Mouse (Mus musculus) intestine, embryonic 16.5 days (tissue): Measurements from ENCODE around the gene Slc9a8. TPM values are rescaled to one million over a fixed set of nuclear protein-coding genes. Genes with fewer than 3 reads are reported as not detected.

Experiments
- ATAC-seq: fragments of 200-750 bp; cut with Nextera tagmentation; 2 replicates; pipeline ENCODE4 v1.8.0; 2017; ENCODE audit warnings: moderate TSS enrichment, moderate library complexity
- H3K27ac ChIP-seq: fragments of 300-500 bp; sonication (generic); 2 replicates; pipeline ENCODE4 v1.5.1; 2014; ENCODE audit warnings: mild to moderate bottlenecking, low read length
- H3K27me3 ChIP-seq: fragments of 300-500 bp; sonication (generic); replicated peaks from 2 replicates; pipeline ENCODE4 v1.6.1; 2014; ENCODE audit warnings: low read length, control low read depth, mixed read lengths; ENCODE audit not compliant: control insufficient read depth, insufficient read depth
- H3K36me3 ChIP-seq: fragments of 300-500 bp; sonication (generic); 2 replicates; pipeline ENCODE4 v1.6.1; 2014; ENCODE audit warnings: low read length, control low read depth; ENCODE audit not compliant: control insufficient read depth, insufficient read depth
- H3K4me1 ChIP-seq: fragments of 300-500 bp; sonication (generic); 2 replicates; pipeline ENCODE4 v1.6.1; 2014; ENCODE audit warnings: low read length, control low read depth, mixed read lengths; ENCODE audit not compliant: control insufficient read depth, insufficient read depth
- H3K4me2 ChIP-seq: fragments of 300-500 bp; sonication (generic); 2 replicates; pipeline ENCODE4 v1.6.1; 2014; ENCODE audit warnings: low read depth, low read length, control low read depth
- H3K4me3 ChIP-seq: fragments of 300-500 bp; sonication (generic); 2 replicates; pipeline ENCODE4 v1.5.1; 2014; ENCODE audit warnings: mild to moderate bottlenecking, low read length
- H3K9ac ChIP-seq: fragments of 300-500 bp; sonication (generic); 2 replicates; pipeline ENCODE4 v1.6.1; 2014; ENCODE audit warnings: low read depth, low read length
- H3K9me3 ChIP-seq: fragments of 300-500 bp; sonication (generic); 2 replicates; pipeline ENCODE4 v1.6.1; 2016; ENCODE audit warnings: low read length, control low read depth; ENCODE audit not compliant: control insufficient read depth
- WGBS: fragments of 180-500 bp; shearing (Covaris S2); extraction: QIAGEN DNeasy Blood & Tissue Kit; methylation state at CpG from one replicate; pipeline ENCODE4 v1.1.7; 2014; 5-methylcytosine and 5-hydroxymethylcytosine counted together
- polyA plus RNA-seq: library from polyadenylated mRNA; unstranded; fragments of >200 nt; fragmentation: Nextera tagmentation; extraction: Ambion mirVana; gene quantifications from 2 replicates; pipeline ENCODE4 v1.2.1, GENCODE M21; 2015

Slc9a8 gene
- polyA plus RNA-seq, 1 experiment from 2014 or later = 19.0 TPM

DNA sequence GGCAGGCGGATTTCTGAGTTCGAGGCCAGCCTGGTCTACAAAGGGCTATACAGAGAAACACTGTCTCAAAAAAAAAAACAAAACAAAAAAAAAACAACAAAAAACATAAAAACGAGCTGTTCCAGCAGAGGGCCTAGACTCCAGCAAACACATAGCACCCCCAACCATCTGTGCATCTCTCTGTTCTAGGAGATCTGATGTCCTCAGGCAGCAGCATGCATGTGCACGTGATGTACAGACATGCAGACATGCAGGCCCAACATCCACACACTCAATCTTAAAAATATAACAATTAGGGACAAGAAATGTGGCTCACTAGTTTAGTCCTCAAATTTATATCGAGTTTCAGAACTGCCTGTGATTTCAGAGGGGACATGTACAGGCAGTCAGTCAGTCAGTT lies 14.9 kb downstream of the Slc9a8 start:
- Histone ChIP-seq H3K4me2 (no peak overlapping the region), H3K27ac (no peak overlapping the region), H3K9ac (no peak overlapping the region), H3K36me3 (peaks cover 2% of the 10 kb centered on the region; the same call in 1 of the 2 replicates), H3K9me3 (no peaks in the 10 kb centered on the region), H3K4me1 (no peaks in the 10 kb centered on the region), H3K27me3 (no peaks in the 10 kb centered on the region), H3K4me3 (no peak overlapping the region)
- ATAC-seq = no peak
- WGBS = 93% methylated on average over 5 of the region's 5 CpGs

DNA sequence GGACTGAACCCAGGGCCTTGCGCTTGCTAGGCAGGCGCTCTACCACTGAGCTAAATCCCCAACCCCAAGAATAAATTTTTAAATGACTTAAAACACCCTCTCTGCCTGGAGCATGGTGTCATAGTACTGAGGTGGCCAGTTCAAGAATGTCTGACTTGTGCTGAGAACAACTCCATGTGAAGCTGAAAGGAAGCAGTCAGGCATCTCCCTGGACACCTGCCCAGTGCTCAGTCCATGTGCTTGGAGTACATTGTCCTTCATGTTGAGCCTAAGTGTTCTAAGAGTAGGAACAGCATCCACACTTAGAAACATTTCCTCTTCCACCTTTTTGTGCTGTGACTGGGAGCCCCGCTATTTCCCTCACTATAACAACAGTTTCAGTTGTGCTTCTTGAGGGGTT lies 17.9 kb downstream of the Slc9a8 start:
- H3K36me3 ChIP-seq = peaks cover 8% of the 10 kb centered on the region; the same call in 1 of the 2 replicates

GRCm38 (mm10) chr2:167443411-167444193 lies 22.1 kb downstream of the Slc9a8 start:
- no peak overlapping the region for H3K4me2 ChIP-seq

More for the DNA sequence above, 17.9 kb downstream of the Slc9a8 start:
- H3K4me1 ChIP-seq = no peaks in the 10 kb centered on the region
- H3K4me2 ChIP-seq = no peak overlapping the region
- H3K9ac ChIP-seq = no peak overlapping the region
- H3K4me3 ChIP-seq = no peak overlapping the region
- H3K27me3 ChIP-seq = no peaks in the 10 kb centered on the region
- no peak overlapping the region for H3K27ac ChIP-seq
- no peaks in the 10 kb centered on the region for H3K9me3 ChIP-seq
- no peak for ATAC-seq
- WGBS = 96% methylated on average over 3 of the region's 3 CpGs

GRCm38 (mm10) chr2:167445911-167446780 lies 24.6 kb downstream of the Slc9a8 start:
- Histone ChIP-seq H3K4me2 (no peak overlapping the region), H3K36me3 (peaks cover 6% of the 10 kb centered on the region; the same call in 1 of the 2 replicates), H3K27me3 (no peaks in the 10 kb centered on the region), H3K9ac (no peak overlapping the region), H3K9me3 (no peaks in the 10 kb centered on the region), H3K4me3 (no peak overlapping the region), H3K4me1 (no peaks in the 10 kb centered on the region), H3K27ac (no peak overlapping the region)
- no peak for ATAC-seq
- 81% methylated on average over 20 of the region's 20 CpGs for WGBS

More at GRCm38 (mm10) chr2:167443411-167444193, 22.1 kb downstream of the Slc9a8 start:
- Histone ChIP-seq H3K9ac (no peak overlapping the region), H3K36me3 (0 out of 2 replicates have a peak, but pooled peaks cover 6% of the 10 kb centered on the region), H3K27ac (no peak overlapping the region), H3K9me3 (no peaks in the 10 kb centered on the region), H3K27me3 (no peaks in the 10 kb centered on the region), H3K4me3 (no peak overlapping the region), H3K4me1 (no peaks in the 10 kb centered on the region)
- ATAC-seq = no peak
- WGBS = 95% methylated on average over 4 of the region's 4 CpGs

DNA sequence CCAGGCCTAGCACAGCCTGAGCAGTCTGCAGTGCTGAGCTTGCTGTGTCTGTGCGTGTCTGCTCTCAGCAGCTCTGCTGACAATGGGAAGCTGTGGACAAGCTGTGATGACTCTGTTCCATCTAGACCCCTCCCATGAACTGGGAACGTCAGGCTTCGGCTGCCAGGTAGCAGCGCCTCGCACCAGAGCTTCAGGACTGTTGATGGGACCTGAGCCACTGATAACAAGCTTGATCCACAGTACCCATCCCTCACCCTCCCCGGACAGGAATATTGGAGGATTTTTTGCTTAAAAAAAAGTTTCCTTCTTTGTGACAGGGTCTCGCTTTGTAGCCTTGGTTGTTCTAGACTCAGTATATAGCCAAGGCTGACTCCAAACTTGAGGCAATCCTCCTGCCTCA lies 25.7 kb downstream of the Slc9a8 start:
- Histone ChIP-seq H3K9ac (no peak overlapping the region), H3K9me3 (no peaks in the 10 kb centered on the region), H3K27me3 (no peaks in the 10 kb centered on the region), H3K36me3 (peaks cover 5% of the 10 kb centered on the region; the same call in 1 of the 2 replicates), H3K4me2 (no peak overlapping the region), H3K4me3 (no peak overlapping the region), H3K27ac (no peak overlapping the region), H3K4me1 (no peaks in the 10 kb centered on the region)
- no peak for ATAC-seq
- 95% methylated on average over 7 of the region's 7 CpGs for WGBS

DNA sequence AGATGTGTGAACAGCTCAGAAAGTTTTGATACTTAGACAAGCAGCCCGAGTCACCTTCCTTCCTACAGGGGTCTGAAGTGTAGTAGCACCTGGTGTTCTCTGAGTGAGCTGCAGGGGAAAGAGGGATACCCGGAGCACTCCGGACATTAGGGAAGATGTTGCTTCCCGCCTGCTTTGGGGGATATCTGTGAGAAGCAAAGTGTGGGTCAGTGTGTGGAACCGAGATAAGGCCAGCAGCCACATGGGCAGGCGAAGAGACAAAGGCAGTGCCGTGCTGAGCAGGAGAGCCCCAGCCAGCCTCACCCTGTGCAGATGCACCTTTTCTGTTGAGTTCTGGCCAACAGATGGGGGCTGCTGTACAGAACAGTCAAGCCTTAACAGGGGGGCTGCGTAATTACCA lies 26.1 kb downstream of the Slc9a8 start:
- Histone ChIP-seq H3K4me1 (no peaks in the 10 kb centered on the region), H3K27ac (no peak overlapping the region), H3K4me2 (no peak overlapping the region), H3K36me3 (peaks cover 5% of the 10 kb centered on the region; the same call in 1 of the 2 replicates), H3K9ac (no peak overlapping the region), H3K27me3 (no peaks in the 10 kb centered on the region), H3K9me3 (no peaks in the 10 kb centered on the region), H3K4me3 (no peak overlapping the region)
- whole genome bisulfite sequencing = 88% methylated on average over 8 of the region's 8 CpGs
- no peak for ATAC-seq

GRCm38 (mm10) chr2:167449331-167450275 lies 28.1 kb downstream of the Slc9a8 start:
- ATAC-seq = no peak
- Histone ChIP-seq H3K4me3 (no peak overlapping the region), H3K9ac (no peak overlapping the region), H3K9me3 (no peaks in the 10 kb centered on the region), H3K4me1 (no peaks in the 10 kb centered on the region), H3K36me3 (peaks cover 2% of the 10 kb centered on the region; the same call in 1 of the 2 replicates), H3K4me2 (no peak overlapping the region), H3K27me3 (no peaks in the 10 kb centered on the region), H3K27ac (no peak overlapping the region)
- 92% methylated on average over 21 of the region's 21 CpGs for WGBS

DNA sequence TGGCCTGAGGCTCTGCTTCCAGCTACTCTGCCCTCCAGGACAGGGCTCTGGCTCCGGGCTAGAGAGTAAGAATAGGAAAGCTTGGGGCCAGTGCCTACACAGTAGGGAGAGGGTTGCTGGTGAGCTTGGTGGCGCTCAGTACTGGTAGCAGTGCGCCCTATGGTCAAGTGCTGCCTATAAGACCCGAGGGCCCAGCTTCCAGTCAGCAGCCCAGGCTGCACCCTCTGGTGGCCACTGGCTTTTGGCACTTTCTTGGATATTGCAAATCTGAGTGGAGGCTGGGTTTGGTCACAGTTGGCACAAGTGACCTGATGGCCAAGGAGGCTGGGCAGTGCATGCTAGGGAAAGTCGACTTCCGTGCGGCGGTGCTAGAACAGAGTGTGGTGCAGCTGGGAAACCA lies 29.1 kb downstream of the Slc9a8 start:
- Histone ChIP-seq H3K4me1 (no peaks in the 10 kb centered on the region), H3K4me3 (no peak overlapping the region), H3K27me3 (no peaks in the 10 kb centered on the region), H3K4me2 (no peak overlapping the region), H3K9ac (no peak overlapping the region), H3K9me3 (no peaks in the 10 kb centered on the region), H3K36me3 (peaks cover 2% of the 10 kb centered on the region; the same call in 1 of the 2 replicates), H3K27ac (no peak overlapping the region)
- WGBS = 90% methylated on average over 8 of the region's 8 CpGs
- no peak for ATAC-seq
